Mouse (Mus musculus) fibroblast of lung, adult 2 months (primary cell): Measurements from ENCODE around the gene Sult2b1.

Experiments used
- DNase-seq: peaks from one replicate; pipeline ENCODE4 v3.0.0-alpha.2; 2011; ENCODE audit warnings: low read depth

The Sult2b1 gene

DNA sequence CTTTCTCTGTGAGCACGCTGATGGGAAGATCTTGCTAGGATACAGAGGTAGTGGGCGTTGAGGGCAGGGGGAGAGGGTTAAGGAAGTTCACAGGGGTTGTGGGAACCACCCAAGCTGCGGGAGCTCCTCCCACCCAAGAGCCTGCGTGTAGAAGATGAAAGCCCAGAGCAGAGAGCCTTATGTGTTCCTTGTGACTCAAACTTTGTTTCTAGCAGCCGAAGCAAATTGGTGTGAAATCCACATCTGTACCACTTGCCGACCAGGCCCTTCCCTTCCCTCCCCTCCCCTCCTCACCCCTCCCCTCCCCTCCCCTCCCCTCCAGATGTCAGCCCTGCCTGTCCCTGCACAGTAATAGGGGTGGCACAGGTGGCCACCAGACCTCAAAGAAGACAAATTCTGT, 89.4 kb downstream of the Sult2b1 start:
- no peak for DNase-seq

DNA sequence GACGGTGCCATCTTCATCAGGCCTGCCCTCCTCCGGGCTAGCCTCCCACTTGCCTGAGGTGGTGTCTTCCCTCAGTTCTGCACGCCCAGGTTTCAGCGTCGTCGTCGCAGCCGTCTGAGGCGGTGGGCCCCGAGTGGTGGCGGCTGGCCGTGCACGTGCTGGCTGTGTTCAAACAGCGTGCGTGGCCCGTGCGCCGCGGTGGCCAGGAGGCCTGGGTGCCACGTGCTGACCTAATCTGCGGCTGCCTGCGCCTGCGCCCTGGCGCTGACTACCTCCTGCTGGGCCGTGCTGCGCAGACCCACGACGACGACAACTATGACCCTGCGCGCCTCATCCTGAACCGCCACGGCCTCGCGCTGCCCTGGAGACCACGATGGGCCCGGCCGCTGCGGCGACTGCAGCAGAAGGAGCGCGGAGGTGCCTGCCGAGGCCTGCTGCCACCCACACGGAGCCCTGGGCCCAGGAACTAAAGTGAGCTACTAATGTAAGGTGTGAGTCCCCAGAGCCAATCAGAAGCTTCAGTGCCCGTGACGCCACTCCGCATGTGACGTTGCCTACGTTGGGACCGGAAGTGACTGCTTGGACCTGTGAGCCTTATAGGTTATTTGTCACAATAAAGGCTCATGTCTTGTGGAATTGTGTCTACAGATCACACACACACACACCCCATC, 90.4 kb downstream of the Sult2b1 start, which contains the start of gene Sec1:
Gene Sec1 (minus strand): TSS at position 482 of the 671 bp plus-strand sequence.
- DNase-seq: no peak

DNA sequence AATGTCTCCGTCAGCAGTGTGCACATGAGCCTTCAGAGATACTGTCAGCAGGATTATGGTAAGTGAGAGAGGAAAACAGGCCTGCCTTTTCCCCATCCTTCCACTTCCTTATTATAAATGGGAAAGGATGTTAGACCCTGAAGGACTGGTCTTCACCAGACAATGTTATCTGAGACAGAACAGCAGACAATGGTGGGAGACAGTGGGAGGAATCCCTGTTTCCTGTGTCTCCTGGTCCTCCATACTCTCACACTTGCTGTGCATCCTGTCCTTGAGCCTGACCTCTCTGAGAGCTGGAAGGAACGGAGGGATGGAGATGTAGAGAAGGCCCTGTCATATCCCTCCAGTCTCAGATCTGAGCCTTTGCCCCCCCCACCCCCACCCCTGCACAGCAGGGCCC, 92.1 kb downstream of the Sult2b1 start:
- DNase-seq: no peak

DNA sequence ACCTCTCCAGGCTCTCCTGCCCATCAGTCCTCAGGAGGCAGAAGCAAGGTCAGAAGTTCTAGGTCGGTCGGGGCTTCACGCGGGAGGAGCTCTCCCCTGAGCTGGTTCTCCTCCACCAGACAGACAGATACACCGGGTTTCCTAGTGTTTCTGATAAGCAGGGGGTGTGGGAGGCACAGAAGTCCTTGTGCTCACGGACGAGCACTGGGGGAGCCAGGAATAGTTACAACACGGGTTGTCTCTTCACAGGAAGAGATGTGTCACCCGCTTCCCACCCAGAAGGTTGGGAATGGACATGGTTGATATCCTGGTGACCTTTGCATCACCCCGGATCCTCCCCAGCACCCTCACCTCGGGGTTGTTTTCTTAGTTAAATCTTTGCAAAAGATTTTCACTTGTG, 94.7 kb downstream of the Sult2b1 start:
- no peak for DNase-seq

DNA sequence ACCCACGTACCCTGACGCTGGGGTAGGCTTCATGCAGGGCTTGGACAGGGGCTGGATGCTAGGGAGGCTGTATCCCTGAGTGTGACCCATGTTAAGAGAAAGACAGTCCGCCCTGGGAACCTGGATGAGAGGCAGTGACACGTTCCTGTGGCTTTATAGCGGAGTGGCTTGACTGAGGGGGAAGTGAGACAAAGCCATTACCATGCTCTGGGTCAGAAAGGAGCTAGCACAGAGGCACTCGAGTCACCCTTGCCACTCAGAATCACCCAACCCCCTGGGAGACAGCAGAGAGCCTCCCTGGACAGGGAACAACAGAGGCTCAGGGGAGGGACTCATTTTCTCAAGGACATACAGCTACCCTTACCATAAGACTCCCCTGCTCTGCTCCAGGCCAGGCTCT, 95.4 kb downstream of the Sult2b1 start:
- DNase-seq: no peak

DNA sequence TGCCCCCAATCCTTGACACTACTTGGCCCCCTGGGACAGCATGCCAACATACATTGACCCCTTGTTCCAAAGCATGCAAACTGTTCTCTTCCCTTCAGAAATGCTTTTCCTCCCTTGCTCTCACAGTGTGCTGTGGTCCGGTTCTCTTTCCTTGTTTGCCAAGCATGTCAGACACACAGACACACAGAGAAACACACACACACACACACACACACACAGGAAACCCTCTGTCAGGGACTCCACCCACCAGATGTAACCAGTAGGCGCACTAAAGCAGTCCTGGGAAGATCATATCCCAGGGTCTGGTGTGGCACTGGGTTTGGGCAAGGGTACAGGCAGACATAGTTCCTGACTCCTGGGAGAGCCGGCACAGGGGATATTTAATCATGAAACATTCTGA, 97.6 kb downstream of the Sult2b1 start:
- DNase-seq: no peak

DNA sequence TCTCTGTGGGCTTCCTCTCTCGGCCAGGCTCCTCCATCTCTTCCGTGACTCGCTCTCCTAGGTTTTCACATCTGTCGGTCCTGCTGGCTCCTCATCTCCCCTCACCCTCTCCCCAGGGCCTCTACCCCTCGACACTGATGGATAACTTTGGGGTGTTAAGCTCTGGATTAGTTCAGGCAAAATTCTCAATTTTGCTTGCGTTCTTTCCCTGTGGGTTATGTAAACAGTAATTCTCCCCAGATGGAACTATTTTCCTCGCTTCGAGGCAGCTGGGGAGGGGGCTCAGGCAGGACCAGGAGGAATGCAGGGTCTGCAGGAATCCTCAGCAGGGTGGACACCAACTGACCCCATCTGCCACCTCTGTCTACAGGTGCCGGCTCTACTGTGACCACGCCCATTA, 98.7 kb downstream of the Sult2b1 start:
- DNase-seq: no peak

DNA sequence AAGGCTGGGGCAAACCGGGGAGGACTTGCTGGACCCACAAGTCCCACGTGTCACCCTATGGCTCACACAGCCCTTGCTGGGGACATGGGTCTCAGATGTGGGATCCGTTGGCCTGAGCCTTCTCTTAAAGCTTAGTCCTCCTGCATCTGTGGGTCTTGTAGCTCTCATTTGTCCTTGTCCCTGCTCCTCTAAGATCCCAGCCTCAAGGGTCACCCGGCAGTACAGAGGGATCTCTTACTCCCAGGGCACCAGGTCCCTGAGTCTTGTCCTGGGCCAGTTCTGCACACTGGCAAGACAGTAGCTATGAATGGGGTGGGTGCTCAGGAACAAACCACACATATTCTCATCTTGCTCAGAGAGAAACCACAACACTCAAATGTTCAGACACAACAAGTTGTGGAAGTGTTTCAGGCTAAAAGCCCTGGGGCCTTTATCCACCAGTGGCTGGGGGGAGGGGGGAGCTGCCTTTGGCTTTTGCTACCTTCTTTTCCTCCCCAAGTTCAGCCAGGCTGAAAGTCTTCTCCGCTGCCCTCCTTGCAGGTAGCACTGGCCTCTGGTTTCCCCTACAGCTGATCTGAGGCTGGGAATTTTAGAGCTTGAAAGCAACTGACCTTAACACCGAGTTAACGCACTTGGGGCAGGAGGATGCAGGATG, 100.9 kb downstream of the Sult2b1 start, which contains the start of gene Ntn5:
Gene Ntn5 (plus strand): TSS at position 627 of the 655 bp plus-strand sequence.
- DNase-seq: no peak

DNA sequence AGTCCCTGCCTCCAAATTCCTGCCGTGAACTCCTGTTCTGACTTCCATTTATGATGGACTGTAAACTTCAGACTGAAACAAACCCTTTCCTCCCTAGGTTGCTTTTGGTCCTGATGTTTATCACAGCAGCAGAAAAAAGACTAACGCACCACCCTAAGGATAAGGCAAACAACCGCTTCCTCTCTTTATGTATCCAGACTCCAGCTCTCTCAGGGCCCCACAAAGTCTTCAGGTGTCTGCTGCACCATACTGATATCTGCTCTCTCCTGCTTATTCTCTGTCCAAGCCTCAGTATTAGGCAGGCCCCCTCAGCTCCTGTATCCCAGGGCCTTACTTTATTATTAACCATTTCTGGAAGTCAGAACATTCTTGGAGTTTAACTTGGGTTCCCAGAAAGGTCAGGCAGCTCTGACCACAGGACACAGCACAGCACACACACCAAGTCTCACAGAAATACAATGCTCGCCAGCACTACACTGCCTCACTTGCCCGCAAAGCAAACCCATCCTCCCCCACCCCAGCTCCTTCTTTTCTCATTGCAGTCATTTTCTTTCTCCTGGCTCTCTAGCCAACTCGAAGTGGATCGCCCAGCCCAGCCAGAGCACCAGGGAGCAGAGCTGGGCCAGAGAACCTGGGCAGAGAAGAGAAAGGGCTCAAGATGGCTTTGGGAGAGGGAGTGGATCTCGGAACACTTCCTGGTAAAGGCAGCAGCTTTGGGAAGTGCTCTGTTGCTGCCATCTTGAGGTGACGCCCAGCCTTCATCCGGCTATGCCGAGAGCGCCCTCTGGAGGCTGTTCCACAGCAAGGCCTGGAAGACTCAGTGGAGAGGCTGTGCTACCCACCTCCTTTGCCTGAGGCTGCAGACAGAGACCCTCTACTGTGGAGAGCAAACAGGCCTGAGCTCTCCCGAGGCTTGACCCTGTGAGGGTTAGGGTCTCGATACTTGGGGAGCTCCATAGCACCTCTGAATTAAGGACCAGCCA, 102.0 kb downstream of the Sult2b1 start:
- no peak for DNase-seq

DNA sequence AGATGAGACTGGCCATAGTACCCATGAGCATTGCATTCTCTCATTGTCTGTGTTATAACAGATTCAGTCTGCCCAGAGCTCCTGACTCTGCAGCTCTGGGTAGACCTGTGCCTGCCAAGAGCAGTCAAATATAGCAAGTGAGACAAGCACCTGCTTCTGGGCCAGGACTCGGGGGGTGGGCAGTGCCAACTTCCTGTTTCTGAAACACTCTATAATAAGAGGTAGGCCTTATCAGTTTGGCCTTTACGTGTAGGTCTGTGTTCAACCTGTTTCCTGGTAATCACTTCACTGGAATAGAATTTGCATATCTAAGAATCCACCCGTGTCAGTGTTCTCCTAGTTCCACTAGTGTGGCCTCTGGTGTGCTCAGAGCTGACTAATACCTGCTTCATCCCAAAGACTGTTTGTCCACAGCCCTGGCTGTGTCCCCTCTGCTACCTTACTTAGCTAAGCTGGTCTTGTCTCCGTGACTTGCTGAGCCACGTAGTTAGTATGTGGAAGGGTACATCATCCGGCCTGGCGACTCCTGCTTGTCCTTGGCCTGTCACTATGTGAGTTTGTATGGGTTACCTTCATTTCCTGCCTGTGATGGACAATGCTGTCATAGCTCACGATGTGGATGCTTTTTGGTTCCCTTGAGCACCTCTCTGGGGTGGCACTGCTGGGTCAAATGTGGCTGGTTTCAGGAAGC, 103.3 kb downstream of the Sult2b1 start:
- DNase-seq: no peak
